Mouse (Mus musculus): ENCODE measurements around the gene Pcdh15. TPM values are rescaled to one million over a fixed set of nuclear protein-coding genes. Genes with fewer than 3 reads are reported as not detected.

Gene Pcdh15
- total RNA-seq, 2 experiments from 2014 or later = not detected

- ATAC-seq (ENCODE audit: poor library complexity, severe bottlenecking) = no peak
These were observed 1364.8 kb downstream of the Pcdh15 start for GRCm38 (mm10) chr10:74463972-74464371.

GRCm38 (mm10) chr10:74480779-74481178 is 1381.6 kb downstream of the Pcdh15 start:
- no peak for ATAC-seq (ENCODE audit: poor library complexity, severe bottlenecking)

- no peak for ATAC-seq (ENCODE audit: poor library complexity, severe bottlenecking)
These were observed 1413.2 kb downstream of the Pcdh15 start for GRCm38 (mm10) chr10:74512315-74512714.

- ATAC-seq (ENCODE audit: poor library complexity, severe bottlenecking) = no peak
These were observed 1414.6 kb downstream of the Pcdh15 start for GRCm38 (mm10) chr10:74513743-74514142.

- ATAC-seq (ENCODE audit: poor library complexity, severe bottlenecking) = no peak
These were observed 1439.2 kb downstream of the Pcdh15 start for GRCm38 (mm10) chr10:74538371-74538770.

GRCm38 (mm10) chr10:74555326-74555725 is 1456.2 kb downstream of the Pcdh15 start:
- ATAC-seq (ENCODE audit: poor library complexity, severe bottlenecking) = no peak

GRCm38 (mm10) chr10:74569603-74570002 is 1470.5 kb downstream of the Pcdh15 start:
- ATAC-seq (ENCODE audit: poor library complexity, severe bottlenecking) = no peak

- ATAC-seq (ENCODE audit: poor library complexity, severe bottlenecking) = no peak
These were observed 1480.8 kb downstream of the Pcdh15 start for GRCm38 (mm10) chr10:74579924-74580323.

- no peak for ATAC-seq (ENCODE audit: poor library complexity, severe bottlenecking)
These were observed 1492.7 kb downstream of the Pcdh15 start for GRCm38 (mm10) chr10:74591799-74592198.

- ATAC-seq (ENCODE audit: poor library complexity, severe bottlenecking) = no peak
These were observed 1508.5 kb downstream of the Pcdh15 start for GRCm38 (mm10) chr10:74607683-74608082.

- no peak for ATAC-seq (ENCODE audit: poor library complexity, severe bottlenecking)
These were observed 1522.7 kb downstream of the Pcdh15 start for GRCm38 (mm10) chr10:74621837-74622236.

- ATAC-seq (ENCODE audit: poor library complexity, severe bottlenecking) = no peak
These were observed 1526.6 kb downstream of the Pcdh15 start for GRCm38 (mm10) chr10:74625715-74626114.

GRCm38 (mm10) chr10:74626596-74626995 is 1527.5 kb downstream of the Pcdh15 start:
- no peak for ATAC-seq (ENCODE audit: poor library complexity, severe bottlenecking)

- peak; percentile 80 for ATAC-seq (ENCODE audit: poor library complexity, severe bottlenecking)
These were observed 1532.2 kb downstream of the Pcdh15 start for GRCm38 (mm10) chr10:74631314-74631713.

GRCm38 (mm10) chr10:74637040-74637439 is 1537.9 kb downstream of the Pcdh15 start:
- no peak for ATAC-seq (ENCODE audit: poor library complexity, severe bottlenecking)

GRCm38 (mm10) chr10:74642125-74642524 is 1543.0 kb downstream of the Pcdh15 start:
- ATAC-seq (ENCODE audit: poor library complexity, severe bottlenecking) = peak; percentile 59

GRCm38 (mm10) chr10:74663171-74663570 is 1564.0 kb downstream of the Pcdh15 start:
- no peak for ATAC-seq (ENCODE audit: poor library complexity, severe bottlenecking)

GRCm38 (mm10) chr10:74680016-74680491 is 1580.9 kb downstream of the Pcdh15 start:
- no peak for ATAC-seq (ENCODE audit: poor library complexity, severe bottlenecking)

GRCm38 (mm10) chr10:74680559-74680958 is 1581.4 kb downstream of the Pcdh15 start:
- ATAC-seq (ENCODE audit: poor library complexity, severe bottlenecking) = no peak
